Mouse (Mus musculus) liver, embryonic 16.5 days (tissue): Measurements from ENCODE around the gene Scamp4. TPM values are rescaled to one million over a fixed set of nuclear protein-coding genes. Genes with fewer than 3 reads are reported as not detected.

Source experiments
- ATAC-seq: fragments of 200-750 bp; cut with Nextera tagmentation; 2 replicates; pipeline ENCODE4 v1.8.0; 2017; ENCODE audit warnings: low read depth, mild to moderate bottlenecking, moderate number of reproducible peaks, moderate library complexity
- H3K27ac ChIP-seq: fragments of 300-500 bp; sonication (generic); 2 replicates; pipeline ENCODE4 v1.5.1; 2014; ENCODE audit warnings: mild to moderate bottlenecking, low read length
- H3K27me3 ChIP-seq: fragments of 300-500 bp; sonication (generic); 2 replicates; pipeline ENCODE4 v1.6.1; 2014; ENCODE audit warnings: low read depth, low read length, mixed read lengths; ENCODE audit not compliant: control insufficient read depth, insufficient read depth
- H3K36me3 ChIP-seq: fragments of 300-500 bp; sonication (generic); 2 replicates; pipeline ENCODE4 v1.6.1; 2014; ENCODE audit warnings: mild to moderate bottlenecking; ENCODE audit not compliant: control insufficient read depth, insufficient read depth
- H3K4me1 ChIP-seq: fragments of 300-500 bp; sonication (generic); 2 replicates; pipeline ENCODE4 v1.6.1; 2014; ENCODE audit warnings: low read depth, low read length, mixed read lengths; ENCODE audit not compliant: control insufficient read depth
- H3K4me2 ChIP-seq: fragments of 300-500 bp; sonication (generic); 2 replicates; pipeline ENCODE4 v1.6.1; 2014; ENCODE audit warnings: low read depth, low read length, mixed read lengths
- H3K4me3 ChIP-seq: fragments of 300-500 bp; sonication (generic); 2 replicates; pipeline ENCODE4 v1.5.1; 2014; ENCODE audit warnings: low read depth, mild to moderate bottlenecking, low read length
- H3K9ac ChIP-seq: fragments of 300-500 bp; sonication (generic); 2 replicates; pipeline ENCODE4 v1.6.1; 2014; ENCODE audit warnings: low read depth, low read length
- H3K9me3 ChIP-seq: fragments of 300-500 bp; sonication (generic); replicated peaks from 2 replicates; pipeline ENCODE4 v1.6.1; 2016; ENCODE audit warnings: low read length; ENCODE audit not compliant: control insufficient read depth
- WGBS: fragments of 180-500 bp; shearing (Covaris S2); extraction: QIAGEN DNeasy Blood & Tissue Kit; methylation state at CpG from one replicate; pipeline ENCODE4 v1.1.7; 2014; ENCODE audit not compliant: insufficient replicate concordance; 5-methylcytosine and 5-hydroxymethylcytosine counted together
- polyA plus RNA-seq: library from polyadenylated mRNA; unstranded; fragments of >200 nt; fragmentation: Nextera tagmentation; extraction: Ambion mirVana; gene quantifications from 2 replicates; pipeline ENCODE4 v1.2.1, GENCODE M21; 2015

Gene Scamp4
- 35.3 and 38.3 TPM in 2 replicates for polyA plus RNA-seq

- peaks cover 18% of the 10 kb centered on the region for H3K36me3 ChIP-seq
- H3K9ac ChIP-seq, result peak within 1 kb of the TSS; percentile 76
- H3K4me1 ChIP-seq, result peaks cover 58% of the 10 kb centered on the region
- under 1% methylated on average over 54 of the region's 54 CpGs for WGBS
- no peaks in the 10 kb centered on the region for H3K9me3 ChIP-seq
- peak within 1 kb of the TSS; percentile 70 for H3K4me3 ChIP-seq
- peak within 1 kb of the TSS; percentile 97 for H3K4me2 ChIP-seq
- peak; percentile 85 for ATAC-seq
- H3K27ac ChIP-seq, result peak within 1 kb of the TSS; percentile 90
- no peaks in the 10 kb centered on the region for H3K27me3 ChIP-seq
Observed at GRCm38 (mm10) chr10:80602698-80603325, at the start of gene Scamp4, which contains the start of gene Adat3. TSS of gene Scamp4 (plus strand) at chr10:80602872. TSS of gene Adat3 (plus strand) at chr10:80602880.

- peak; percentile 93 for ATAC-seq
- peak overlapping the region; percentile 39 for H3K4me3 ChIP-seq
Observed at GRCm38 (mm10) chr10:80553575-80553974, 49.1 kb upstream of the Scamp4 start.

GRCm38 (mm10) chr10:80553997-80554396, 48.7 kb upstream of the Scamp4 start:
- peaks cover 9% of the 10 kb centered on the region for H3K36me3 ChIP-seq
- peak overlapping the region; percentile 93 for H3K27ac ChIP-seq
- peak overlapping the region; percentile 72 for H3K4me2 ChIP-seq
- H3K9ac ChIP-seq, result peak overlapping the region; percentile 63
- ATAC-seq, result peak; percentile 18; the same call in 1 of the 2 replicates
- no peaks in the 10 kb centered on the region for H3K9me3 ChIP-seq
- 50% methylated on average over 6 of the region's 6 CpGs for WGBS
- H3K4me1 ChIP-seq, result peaks cover 50% of the 10 kb centered on the region
- no peaks in the 10 kb centered on the region for H3K27me3 ChIP-seq
- peak overlapping the region; percentile 39 for H3K4me3 ChIP-seq

More at GRCm38 (mm10) chr10:80553575-80553974, 49.1 kb upstream of the Scamp4 start:
- Histone ChIP-seq H3K9ac (peak overlapping the region; percentile 63), H3K36me3 (peaks cover 9% of the 10 kb centered on the region), H3K4me2 (peak overlapping the region; percentile 72), H3K9me3 (no peaks in the 10 kb centered on the region), H3K4me1 (peaks cover 50% of the 10 kb centered on the region), H3K27me3 (no peaks in the 10 kb centered on the region), H3K27ac (peak overlapping the region; percentile 93)
- WGBS, result 16% methylated on average over 8 of the region's 8 CpGs

- no peak overlapping the region for H3K9ac ChIP-seq
- H3K4me2 ChIP-seq, result no peak overlapping the region
- H3K27ac ChIP-seq, result no peak overlapping the region
- H3K27me3 ChIP-seq, result no peaks in the 10 kb centered on the region
- WGBS, result 29% methylated on average over 5 of the region's 5 CpGs
- no peaks in the 10 kb centered on the region for H3K36me3 ChIP-seq
- H3K4me3 ChIP-seq, result no peak overlapping the region
- H3K9me3 ChIP-seq, result no peaks in the 10 kb centered on the region
- peaks cover 68% of the 10 kb centered on the region for H3K4me1 ChIP-seq
- ATAC-seq, result no peak
Observed at GRCm38 (mm10) chr10:80557346-80557965, 45.2 kb upstream of the Scamp4 start.

- H3K36me3 ChIP-seq, result no peaks in the 10 kb centered on the region
- no peak for ATAC-seq
- H3K27ac ChIP-seq, result 0 out of 2 replicates have a peak overlapping the region, but pooled peaks have one; percentile 11
- H3K4me1 ChIP-seq, result peaks cover 50% of the 10 kb centered on the region
- 78% methylated on average over 7 of the region's 7 CpGs for WGBS
- no peaks in the 10 kb centered on the region for H3K27me3 ChIP-seq
- peak overlapping the region; percentile 74 for H3K4me2 ChIP-seq
- H3K9me3 ChIP-seq, result no peaks in the 10 kb centered on the region
- peak overlapping the region; percentile 20; the same call in 1 of the 2 replicates for H3K9ac ChIP-seq
- H3K4me3 ChIP-seq, result peak overlapping the region; percentile 13; the same call in 1 of the 2 replicates
Observed at GRCm38 (mm10) chr10:80559431-80559830, 43.2 kb upstream of the Scamp4 start.

GRCm38 (mm10) chr10:80560621-80561020, 42.1 kb upstream of the Scamp4 start:
- peaks cover 42% of the 10 kb centered on the region for H3K4me1 ChIP-seq
- peak; percentile 28 for ATAC-seq
- peak overlapping the region; percentile 91 for H3K4me3 ChIP-seq
- H3K9ac ChIP-seq, result peak overlapping the region; percentile 94
- H3K4me2 ChIP-seq, result peak overlapping the region; percentile 74
- no peaks in the 10 kb centered on the region for H3K9me3 ChIP-seq
- 0 out of 2 replicates have a peak, but pooled peaks cover under 1% of the 10 kb centered on the region for H3K36me3 ChIP-seq
- 0% methylated on average over 13 of the region's 13 CpGs for WGBS
- peak overlapping the region; percentile 90 for H3K27ac ChIP-seq
- H3K27me3 ChIP-seq, result no peaks in the 10 kb centered on the region

- Histone ChIP-seq H3K9ac (peak within 1 kb of the TSS; percentile 94), H3K4me2 (peak within 1 kb of the TSS; percentile 74), H3K27ac (peak within 1 kb of the TSS; percentile 90), H3K4me3 (peak within 1 kb of the TSS; percentile 91), H3K4me1 (peaks cover 46% of the 10 kb centered on the region), H3K27me3 (no peaks in the 10 kb centered on the region), H3K9me3 (no peaks in the 10 kb centered on the region), H3K36me3 (peaks cover 5% of the 10 kb centered on the region; the same call in 1 of the 2 replicates)
- WGBS, result under 1% methylated on average over 71 of the region's 72 CpGs
- peak; percentile 81 for ATAC-seq
Observed at GRCm38 (mm10) chr10:80561116-80561944, 41.3 kb upstream of the Scamp4 start, which contains the start of gene Rexo1. TSS of gene Rexo1 (minus strand) at chr10:80561560.

GRCm38 (mm10) chr10:80566375-80567092, 36.1 kb upstream of the Scamp4 start:
- H3K27ac ChIP-seq, result no peak overlapping the region; the same call in 1 of the 2 replicates
- no peak overlapping the region for H3K4me2 ChIP-seq
- H3K36me3 ChIP-seq, result peaks cover 15% of the 10 kb centered on the region
- no peak for ATAC-seq
- no peaks in the 10 kb centered on the region for H3K9me3 ChIP-seq
- H3K9ac ChIP-seq, result no peak overlapping the region
- peaks cover 43% of the 10 kb centered on the region for H3K4me1 ChIP-seq
- H3K4me3 ChIP-seq, result no peak overlapping the region
- 36% methylated on average over 17 of the region's 17 CpGs for WGBS
- no peaks in the 10 kb centered on the region for H3K27me3 ChIP-seq
